Mouse (Mus musculus): ENCODE measurements around the gene Tdgf1. TPM values are rescaled to one million over a fixed set of nuclear protein-coding genes. Genes with fewer than 3 reads are reported as not detected.

Gene Tdgf1
- polyA plus RNA-seq, 1 experiment from 2014 or later, result not detected

DNA sequence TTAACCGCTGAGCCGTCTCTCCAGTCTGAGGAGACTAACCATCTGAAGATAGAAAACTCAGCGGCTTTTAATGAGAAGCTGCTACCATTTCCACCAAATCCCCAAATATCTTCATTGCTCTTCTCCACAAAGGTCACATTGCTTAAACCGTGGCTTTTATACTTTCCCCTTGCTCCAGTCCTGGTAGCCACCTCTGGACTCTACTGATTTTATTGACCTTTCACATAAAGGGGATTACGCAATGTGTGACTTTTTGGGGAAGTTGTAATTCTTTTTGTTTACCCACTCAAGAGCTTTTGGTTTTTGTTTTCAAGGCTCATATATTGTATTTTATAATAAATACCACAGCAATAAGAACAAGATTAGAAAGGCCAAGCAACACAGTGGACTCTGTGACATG lies 39.6 kb upstream of the Tdgf1 start:
- 93% methylated on average over 5 of the region's 5 CpGs for WGBS
- DNase-seq (ENCODE audit: low spot score, missing footprints), result no peak
- no peak overlapping the region for H3K4me2 ChIP-seq
- H3K4me3 ChIP-seq (ENCODE audit: low read depth, low read length), result no peak overlapping the region
- no peak overlapping the region for H3K9ac ChIP-seq (ENCODE audit: low read length)
- no peak overlapping the region for H3K27ac ChIP-seq (ENCODE audit: low read depth, low read length)
- ATAC-seq (ENCODE audit: low FRiP score), result no peak
- no peaks in the 10 kb centered on the region for H3K4me1 ChIP-seq (ENCODE audit: control insufficient read depth, insufficient read depth, low read length)
- no peaks in the 10 kb centered on the region for H3K36me3 ChIP-seq (ENCODE audit: control insufficient read depth, insufficient read depth, low read length)
- no peaks in the 10 kb centered on the region for H3K27me3 ChIP-seq (ENCODE audit: control insufficient read depth, insufficient read depth, low read length)
- H3K9me3 ChIP-seq (ENCODE audit: control insufficient read depth, low read length), result no peaks in the 10 kb centered on the region

DNA sequence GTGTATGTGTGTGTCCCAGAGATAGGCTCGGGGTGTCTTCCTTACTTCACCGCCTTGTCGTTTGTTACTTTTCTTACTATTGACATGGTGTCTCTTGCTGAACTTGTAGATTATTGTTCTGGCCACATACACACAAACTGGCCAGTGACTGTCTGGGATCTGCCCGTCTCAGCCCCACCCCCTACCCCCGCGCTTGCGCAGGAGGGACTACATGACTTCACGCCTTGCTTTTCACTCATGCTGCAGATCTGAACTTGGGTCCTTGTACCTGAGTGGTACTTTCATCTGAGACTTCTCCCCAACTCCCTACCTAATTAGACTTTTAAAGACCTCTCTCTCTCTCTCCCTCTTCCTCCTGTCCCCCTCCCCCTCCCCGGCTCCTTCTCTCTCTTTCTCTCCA lies 38.1 kb upstream of the Tdgf1 start:
- DNase-seq (ENCODE audit: low spot score, missing footprints) (no peak), ATAC-seq (ENCODE audit: low FRiP score) (no peak)
- Histone ChIP-seq H3K9me3 (ENCODE audit: control insufficient read depth, low read length) (no peaks in the 10 kb centered on the region), H3K36me3 (ENCODE audit: control insufficient read depth, insufficient read depth, low read length) (no peaks in the 10 kb centered on the region), H3K27me3 (ENCODE audit: control insufficient read depth, insufficient read depth, low read length) (no peaks in the 10 kb centered on the region), H3K9ac (ENCODE audit: low read length) (no peak overlapping the region), H3K4me1 (ENCODE audit: control insufficient read depth, insufficient read depth, low read length) (no peaks in the 10 kb centered on the region), H3K27ac (ENCODE audit: low read depth, low read length) (no peak overlapping the region), H3K4me2 (no peak overlapping the region), H3K4me3 (ENCODE audit: low read depth, low read length) (no peak overlapping the region)
- 94% methylated on average over 9 of the region's 9 CpGs for WGBS

DNA sequence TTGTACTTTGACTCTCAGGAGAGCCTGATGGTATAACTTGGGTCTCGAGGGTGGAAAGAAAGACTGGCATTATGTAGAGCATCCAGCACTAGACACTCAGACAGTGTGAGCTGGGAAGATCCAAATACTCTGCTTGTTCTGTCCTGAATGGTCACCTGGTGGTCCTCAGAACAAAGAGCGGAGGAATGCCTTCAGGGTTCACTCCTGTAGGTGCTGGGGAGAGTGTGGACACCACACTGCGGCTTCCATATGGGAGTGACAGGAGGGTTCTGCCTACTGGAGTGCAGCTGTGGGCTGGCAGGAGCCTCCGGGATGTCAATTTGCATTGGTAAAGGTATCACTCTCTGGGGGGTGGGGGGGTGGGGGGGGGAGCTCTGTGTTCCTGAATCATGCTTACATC lies 36.4 kb upstream of the Tdgf1 start:
- no peak overlapping the region for H3K9ac ChIP-seq (ENCODE audit: low read length)
- DNase-seq (ENCODE audit: low spot score, missing footprints) (peak; percentile 64), ATAC-seq (ENCODE audit: low FRiP score) (no peak)
- no peak overlapping the region for H3K4me2 ChIP-seq
- no peaks in the 10 kb centered on the region for H3K36me3 ChIP-seq (ENCODE audit: control insufficient read depth, insufficient read depth, low read length)
- 60% methylated on average over 4 of the region's 4 CpGs for WGBS
- H3K27ac ChIP-seq (ENCODE audit: low read depth, low read length), result no peak overlapping the region
- no peaks in the 10 kb centered on the region for H3K27me3 ChIP-seq (ENCODE audit: control insufficient read depth, insufficient read depth, low read length)
- H3K4me1 ChIP-seq (ENCODE audit: control insufficient read depth, insufficient read depth, low read length), result no peaks in the 10 kb centered on the region
- H3K4me3 ChIP-seq (ENCODE audit: low read depth, low read length), result no peak overlapping the region
- no peaks in the 10 kb centered on the region for H3K9me3 ChIP-seq (ENCODE audit: control insufficient read depth, low read length)

DNA sequence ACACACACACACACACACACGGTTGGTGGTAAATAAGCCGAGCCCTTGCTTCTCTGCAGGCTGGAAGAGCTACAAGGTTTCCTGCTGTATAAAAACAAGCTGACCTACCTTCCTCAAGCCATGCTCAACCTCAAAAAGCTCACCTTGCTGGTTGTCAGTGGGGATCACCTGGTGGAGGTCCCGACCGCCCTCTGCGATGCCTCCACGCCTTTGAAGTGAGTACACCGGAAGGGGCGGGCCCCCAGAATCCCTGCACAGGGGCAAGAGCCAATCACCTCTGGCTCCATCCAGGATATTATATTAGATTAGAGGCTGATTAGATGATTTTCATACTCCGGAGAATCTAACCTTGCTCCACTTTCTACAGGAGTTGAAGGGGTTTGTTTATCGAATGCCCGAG lies 33.5 kb upstream of the Tdgf1 start:
- 93% methylated on average over 11 of the region's 11 CpGs for WGBS
- no peaks in the 10 kb centered on the region for H3K27me3 ChIP-seq (ENCODE audit: control insufficient read depth, insufficient read depth, low read length)
- no peaks in the 10 kb centered on the region for H3K9me3 ChIP-seq (ENCODE audit: control insufficient read depth, low read length)
- H3K9ac ChIP-seq (ENCODE audit: low read length), result no peak overlapping the region
- H3K4me1 ChIP-seq (ENCODE audit: control insufficient read depth, insufficient read depth, low read length), result no peaks in the 10 kb centered on the region
- DNase-seq (ENCODE audit: low spot score, missing footprints) (peak; percentile 62), ATAC-seq (ENCODE audit: low FRiP score) (no peak)
- no peak overlapping the region for H3K4me2 ChIP-seq
- no peak overlapping the region for H3K27ac ChIP-seq (ENCODE audit: low read depth, low read length)
- no peak overlapping the region for H3K4me3 ChIP-seq (ENCODE audit: low read depth, low read length)
- H3K36me3 ChIP-seq (ENCODE audit: control insufficient read depth, insufficient read depth, low read length), result no peaks in the 10 kb centered on the region

DNA sequence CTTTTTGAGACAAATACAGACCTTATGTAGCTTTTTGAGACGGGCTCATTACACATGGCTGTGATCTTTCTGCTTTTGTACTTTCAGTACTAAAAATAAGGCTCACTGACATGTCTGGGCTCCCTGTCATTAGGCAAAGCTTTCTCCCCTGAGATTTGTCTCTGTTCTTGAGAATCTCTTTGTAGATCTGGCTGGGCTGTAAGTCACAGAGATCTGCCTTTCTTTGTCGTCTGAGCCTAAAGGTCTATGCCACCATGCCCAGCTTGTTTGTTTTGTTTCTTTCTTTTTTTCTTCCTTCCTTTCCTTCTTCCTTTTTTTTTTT lies 19.9 kb upstream of the Tdgf1 start:
- DNase-seq (ENCODE audit: low spot score, missing footprints) (no peak), ATAC-seq (ENCODE audit: low FRiP score) (no peak)
- no peaks in the 10 kb centered on the region for H3K9me3 ChIP-seq (ENCODE audit: control insufficient read depth, low read length)
- H3K27ac ChIP-seq (ENCODE audit: low read depth, low read length), result no peak overlapping the region
- H3K36me3 ChIP-seq (ENCODE audit: control insufficient read depth, insufficient read depth, low read length), result no peaks in the 10 kb centered on the region
- 80% methylated on average over 2 of the region's 2 CpGs for WGBS
- H3K4me1 ChIP-seq (ENCODE audit: control insufficient read depth, insufficient read depth, low read length), result no peaks in the 10 kb centered on the region
- no peak overlapping the region for H3K4me2 ChIP-seq
- H3K27me3 ChIP-seq (ENCODE audit: control insufficient read depth, insufficient read depth, low read length), result no peaks in the 10 kb centered on the region
- no peak overlapping the region for H3K4me3 ChIP-seq (ENCODE audit: low read depth, low read length)
- H3K9ac ChIP-seq (ENCODE audit: low read length), result no peak overlapping the region

DNA sequence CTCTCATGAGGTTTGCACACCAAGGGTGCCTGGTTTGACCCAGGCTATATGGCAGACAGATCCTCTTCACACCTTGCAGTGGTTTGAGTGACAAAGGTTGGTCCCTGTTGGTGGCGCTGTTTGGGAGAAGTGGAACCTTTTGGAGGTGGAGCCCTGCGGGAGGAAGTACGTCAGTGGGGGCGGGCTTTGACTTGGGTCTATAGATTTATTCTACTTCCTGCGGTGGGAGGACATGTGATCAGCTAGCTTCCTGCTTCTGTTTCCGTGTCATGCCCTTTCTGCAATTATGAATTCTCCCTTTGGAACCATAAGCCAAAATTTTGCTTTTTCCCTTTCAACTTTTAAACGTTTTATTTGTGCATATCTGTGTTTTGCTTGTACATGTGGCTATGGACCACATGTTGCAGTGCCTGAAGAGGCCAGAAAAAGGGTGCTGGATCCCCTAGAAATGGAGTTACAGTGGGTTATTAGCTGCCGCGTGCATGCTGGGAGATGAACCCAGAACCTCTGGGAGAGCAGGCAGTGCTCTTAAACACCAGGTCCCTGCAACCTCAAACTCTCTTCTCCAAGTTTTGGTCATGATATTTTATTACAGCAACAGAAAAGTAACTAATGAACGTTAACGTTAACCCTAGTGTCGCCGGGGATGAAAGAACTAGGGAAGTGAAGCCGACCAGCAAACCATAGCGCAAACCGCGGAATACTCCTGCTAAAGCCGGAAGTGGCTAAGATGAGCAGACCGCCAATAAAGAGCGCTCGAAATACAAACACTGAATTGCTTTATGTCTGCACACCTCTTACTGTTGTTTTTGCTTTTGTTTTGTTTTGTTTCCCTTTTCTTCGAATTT lies 19.3 kb upstream of the Tdgf1 start:
- no peak for ATAC-seq (ENCODE audit: low FRiP score)
- H3K4me3 ChIP-seq (ENCODE audit: low read depth, low read length), result no peak overlapping the region
- peak; percentile 39 for DNase-seq (ENCODE audit: low spot score, missing footprints)
- no peaks in the 10 kb centered on the region for H3K4me1 ChIP-seq (ENCODE audit: control insufficient read depth, insufficient read depth, low read length)
- H3K27ac ChIP-seq (ENCODE audit: low read depth, low read length), result no peak overlapping the region
- no peak overlapping the region for H3K4me2 ChIP-seq
- WGBS, result 91% methylated on average over 22 of the region's 22 CpGs
- H3K9me3 ChIP-seq (ENCODE audit: control insufficient read depth, low read length), result no peaks in the 10 kb centered on the region
- no peaks in the 10 kb centered on the region for H3K27me3 ChIP-seq (ENCODE audit: control insufficient read depth, insufficient read depth, low read length)
- no peak overlapping the region for H3K9ac ChIP-seq (ENCODE audit: low read length)
- H3K36me3 ChIP-seq (ENCODE audit: control insufficient read depth, insufficient read depth, low read length), result no peaks in the 10 kb centered on the region

DNA sequence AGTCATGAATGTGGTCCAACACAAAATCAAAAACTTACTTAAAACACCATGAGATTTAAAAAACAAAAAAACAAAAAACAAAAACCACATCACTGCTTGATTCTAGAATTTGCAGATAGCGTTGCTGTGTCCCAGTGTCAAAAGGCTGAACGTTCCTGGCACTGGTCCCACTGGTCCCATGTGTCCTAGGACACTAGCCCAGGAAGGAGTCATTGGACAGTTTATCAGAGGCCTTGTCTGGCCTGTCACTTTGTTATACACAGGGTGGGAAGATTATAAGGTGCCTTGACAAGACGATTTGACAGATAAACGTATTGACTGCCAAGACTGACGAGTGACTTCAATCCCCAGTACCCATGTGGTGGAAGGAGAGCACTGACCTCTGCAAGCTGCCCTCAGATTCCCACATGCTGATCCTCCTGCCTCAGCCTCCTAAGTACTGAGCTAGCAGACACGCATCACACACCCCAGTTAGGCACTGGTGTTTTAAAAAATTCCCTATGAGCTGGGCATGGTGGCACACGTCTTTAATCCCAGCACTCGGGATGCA lies 17.7 kb upstream of the Tdgf1 start:
- H3K9ac ChIP-seq (ENCODE audit: low read length), result no peak overlapping the region
- no peaks in the 10 kb centered on the region for H3K36me3 ChIP-seq (ENCODE audit: control insufficient read depth, insufficient read depth, low read length)
- no peak overlapping the region for H3K27ac ChIP-seq (ENCODE audit: low read depth, low read length)
- ATAC-seq (ENCODE audit: low FRiP score) (no peak), DNase-seq (ENCODE audit: low spot score, missing footprints) (peak; percentile 75)
- no peaks in the 10 kb centered on the region for H3K9me3 ChIP-seq (ENCODE audit: control insufficient read depth, low read length)
- no peak overlapping the region for H3K4me3 ChIP-seq (ENCODE audit: low read depth, low read length)
- no peak overlapping the region for H3K4me2 ChIP-seq
- WGBS, result 90% methylated on average over 8 of the region's 8 CpGs
- no peaks in the 10 kb centered on the region for H3K4me1 ChIP-seq (ENCODE audit: control insufficient read depth, insufficient read depth, low read length)
- no peaks in the 10 kb centered on the region for H3K27me3 ChIP-seq (ENCODE audit: control insufficient read depth, insufficient read depth, low read length)

DNA sequence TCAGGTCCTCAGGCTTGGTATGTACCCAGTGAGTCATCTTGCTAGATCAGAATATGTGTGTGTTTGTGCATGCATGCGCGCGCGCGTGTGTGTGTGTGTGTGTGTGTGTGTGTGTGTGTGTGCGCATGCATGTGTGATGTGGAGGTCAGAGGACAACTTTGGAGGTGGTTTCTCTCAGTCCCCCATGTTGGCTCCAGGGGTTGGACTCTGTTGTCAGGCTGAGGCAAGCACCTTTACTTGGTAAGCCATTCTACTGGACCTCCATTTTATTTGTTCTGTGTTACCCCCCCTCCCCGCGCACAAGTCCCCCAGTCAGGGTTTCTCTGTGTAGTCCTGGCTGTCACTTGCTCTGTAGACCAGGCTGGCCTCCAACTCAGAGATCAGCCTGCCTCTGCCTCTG lies 15.4 kb upstream of the Tdgf1 start:
- H3K9me3 ChIP-seq (ENCODE audit: control insufficient read depth, low read length), result no peaks in the 10 kb centered on the region
- WGBS, result over 99% methylated on average over 8 of the region's 8 CpGs
- H3K27me3 ChIP-seq (ENCODE audit: control insufficient read depth, insufficient read depth, low read length), result no peaks in the 10 kb centered on the region
- no peak overlapping the region for H3K4me3 ChIP-seq (ENCODE audit: low read depth, low read length)
- H3K4me1 ChIP-seq (ENCODE audit: control insufficient read depth, insufficient read depth, low read length), result no peaks in the 10 kb centered on the region
- H3K4me2 ChIP-seq, result no peak overlapping the region
- H3K27ac ChIP-seq (ENCODE audit: low read depth, low read length), result no peak overlapping the region
- H3K9ac ChIP-seq (ENCODE audit: low read length), result no peak overlapping the region
- DNase-seq (ENCODE audit: low spot score, missing footprints) (peak; percentile 57), ATAC-seq (ENCODE audit: low FRiP score) (no peak)
- no peaks in the 10 kb centered on the region for H3K36me3 ChIP-seq (ENCODE audit: control insufficient read depth, insufficient read depth, low read length)

DNA sequence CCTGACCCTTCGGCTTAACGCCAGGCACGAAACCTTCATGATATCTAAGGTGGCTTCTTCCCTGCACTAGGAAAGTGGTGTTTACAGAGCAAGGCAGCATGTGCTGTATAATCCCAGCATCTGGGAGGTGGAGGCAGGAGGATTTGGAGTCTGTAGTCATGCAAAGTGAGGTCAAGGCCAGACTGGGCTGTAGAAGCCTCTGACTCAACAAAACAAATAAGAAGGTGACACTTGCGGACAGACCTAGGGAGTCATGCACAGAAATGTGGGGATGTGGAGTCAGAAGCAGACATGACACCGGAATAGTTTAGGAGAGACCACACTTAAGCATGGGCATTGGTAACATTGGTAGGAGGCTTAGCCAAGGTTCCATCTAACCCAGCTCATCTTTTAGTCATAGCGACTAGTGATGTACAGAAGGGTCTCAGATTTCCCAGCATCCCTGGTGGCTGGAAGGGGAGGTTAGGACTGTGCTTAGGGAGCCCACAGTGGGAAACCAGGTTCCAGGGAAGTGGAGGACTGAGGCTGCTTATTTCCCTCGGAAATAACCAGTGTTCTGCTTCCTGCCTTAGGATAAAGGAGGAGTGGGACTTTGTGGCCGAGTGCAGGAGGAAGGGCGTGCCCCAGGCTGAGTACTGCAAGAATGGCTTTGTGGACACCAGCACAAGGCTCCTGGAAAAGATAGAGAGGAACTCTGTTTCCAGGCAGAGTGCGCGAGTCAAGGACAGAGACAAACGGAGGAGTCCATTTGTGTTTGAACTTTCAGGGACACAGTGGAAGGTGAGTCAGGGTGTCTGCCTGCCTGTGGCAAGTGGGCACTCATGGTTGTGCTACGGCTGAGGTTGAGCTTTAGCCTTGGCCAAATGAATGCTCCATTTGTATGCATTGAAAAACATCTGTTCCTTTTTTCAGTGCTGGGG lies 14.5 kb upstream of the Tdgf1 start:
- ATAC-seq (ENCODE audit: low FRiP score) (no peak), DNase-seq (ENCODE audit: low spot score, missing footprints) (peak; percentile 64)
- no peaks in the 10 kb centered on the region for H3K4me1 ChIP-seq (ENCODE audit: control insufficient read depth, insufficient read depth, low read length)
- H3K27ac ChIP-seq (ENCODE audit: low read depth, low read length), result no peak overlapping the region
- H3K36me3 ChIP-seq (ENCODE audit: control insufficient read depth, insufficient read depth, low read length), result no peaks in the 10 kb centered on the region
- no peaks in the 10 kb centered on the region for H3K9me3 ChIP-seq (ENCODE audit: control insufficient read depth, low read length)
- 84% methylated on average over 13 of the region's 13 CpGs for WGBS
- no peak overlapping the region for H3K4me3 ChIP-seq (ENCODE audit: low read depth, low read length)
- H3K27me3 ChIP-seq (ENCODE audit: control insufficient read depth, insufficient read depth, low read length), result no peaks in the 10 kb centered on the region
- no peak overlapping the region for H3K4me2 ChIP-seq
- no peak overlapping the region for H3K9ac ChIP-seq (ENCODE audit: low read length)
